Mouse (Mus musculus) midbrain, postnatal 0 days (tissue): ENCODE measurements at regions not wholly inside any gene's neighbourhood (a gene's known extent, or its start where the extent isn't known, plus 50 kb on each side); places are given as distances from the start of the nearest gene placed in this dataset.
"Not testable (repeated sequence)": the region's sequence is repeated elsewhere in the genome, so short reads cannot be mapped to it uniquely, and the experiment has no call there.

Source experiments
- ATAC-seq: fragments of 200-750 bp; cut with Nextera tagmentation; 2 replicates; pipeline ENCODE4 v1.8.0; 2017; ENCODE audit warnings: moderate number of reproducible peaks, mild to moderate bottlenecking, moderate TSS enrichment, moderate library complexity; ENCODE audit not compliant: low FRiP score
- DNase-seq: peaks from one replicate; pipeline ENCODE4 v3.0.0-alpha.2; 2015; ENCODE audit warnings: low spot score
- H3K27ac ChIP-seq: fragments of 300-500 bp; sonication (generic); 2 replicates; pipeline ENCODE4 v1.5.1; 2014; ENCODE audit warnings: low read depth, mild to moderate bottlenecking, low read length, mixed read lengths
- H3K27me3 ChIP-seq: fragments of 300-500 bp; sonication (generic); 2 replicates; pipeline ENCODE4 v1.6.1; 2014; ENCODE audit warnings: low read length, control low read depth, mixed read lengths; ENCODE audit not compliant: insufficient read depth
- H3K36me3 ChIP-seq: fragments of 300-500 bp; sonication (generic); 2 replicates; pipeline ENCODE4 v1.6.1; 2014; ENCODE audit warnings: low read length, control low read depth, mixed read lengths; ENCODE audit not compliant: insufficient read depth
- H3K4me1 ChIP-seq: fragments of 300-500 bp; sonication (generic); 2 replicates; pipeline ENCODE4 v1.6.1; 2014; ENCODE audit warnings: mild to moderate bottlenecking, control low read depth, antibody characterized with exemption, low read length, mixed read lengths; ENCODE audit not compliant: insufficient read depth
- H3K4me2 ChIP-seq: fragments of 300-500 bp; sonication (generic); 2 replicates; pipeline ENCODE4 v1.6.1; 2014; ENCODE audit warnings: low read depth, mild to moderate bottlenecking, low read length, mixed read lengths; ENCODE audit not compliant: poor library complexity, severe bottlenecking
- H3K4me3 ChIP-seq: fragments of 300-500 bp; sonication (generic); 2 replicates; pipeline ENCODE4 v1.5.1; 2014; ENCODE audit warnings: low read depth, mild to moderate bottlenecking, low read length, moderate library complexity
- H3K9ac ChIP-seq: fragments of 300-500 bp; sonication (generic); replicated peaks from 2 replicates; pipeline ENCODE4 v1.6.1; 2014; ENCODE audit warnings: mild to moderate bottlenecking, low read length, moderate library complexity, mixed read lengths; ENCODE audit not compliant: poor library complexity, severe bottlenecking
- H3K9me3 ChIP-seq: fragments of 300-500 bp; sonication (generic); 2 replicates; pipeline ENCODE4 v1.6.1; 2016; ENCODE audit warnings: low read length, control low read depth
- CTCF ChIP-seq: IDR thresholded peaks from 2 replicates; pipeline ENCODE4 v1.5.1; 2016; ENCODE audit warnings: antibody characterized with exemption, mild to moderate bottlenecking
- WGBS: fragments of 180-500 bp; shearing (Covaris S2); extraction: QIAGEN DNeasy Blood & Tissue Kit; methylation state at CpG from one replicate; pipeline ENCODE4 v1.1.7; 2014; 5-methylcytosine and 5-hydroxymethylcytosine counted together

- H3K9ac ChIP-seq = no peak overlapping the region
- DNase-seq = no peak
- TF ChIP-seq CTCF = no peak
- H3K9me3 ChIP-seq = no peaks in the 10 kb centered on the region
- H3K4me3 ChIP-seq = no peak overlapping the region
- no peak for ATAC-seq
- H3K4me2 ChIP-seq = no peak overlapping the region
- H3K4me1 ChIP-seq = no peaks in the 10 kb centered on the region
- H3K27ac ChIP-seq = no peak overlapping the region
- WGBS = 58% methylated on average over 1 of the region's 1 CpGs
- no peaks in the 10 kb centered on the region for H3K36me3 ChIP-seq
- no peaks in the 10 kb centered on the region for H3K27me3 ChIP-seq
Measured at GRCm38 (mm10) chr9:116438580-116438979, 263.4 kb upstream of the Tgfbr2 start.

- no peaks in the 10 kb centered on the region for H3K36me3 ChIP-seq
- no peaks in the 10 kb centered on the region for H3K4me1 ChIP-seq
- no peak for DNase-seq
- no peak overlapping the region for H3K4me2 ChIP-seq
- ATAC-seq = no peak
- H3K9me3 ChIP-seq = no peaks in the 10 kb centered on the region
- TF ChIP-seq CTCF = no peak
- no peak overlapping the region for H3K27ac ChIP-seq
- no peaks in the 10 kb centered on the region for H3K27me3 ChIP-seq
- no peak overlapping the region for H3K4me3 ChIP-seq
- WGBS = 93% methylated on average over 1 of the region's 1 CpGs
- H3K9ac ChIP-seq = no peak overlapping the region
Measured at GRCm38 (mm10) chr9:116434414-116434813, 259.3 kb upstream of the Tgfbr2 start.

GRCm38 (mm10) chr9:116429061-116429460, 253.9 kb upstream of the Tgfbr2 start:
- no peak overlapping the region for H3K9ac ChIP-seq
- no peak overlapping the region for H3K4me2 ChIP-seq
- H3K36me3 ChIP-seq = no peaks in the 10 kb centered on the region
- no peak overlapping the region for H3K27ac ChIP-seq
- H3K4me3 ChIP-seq = no peak overlapping the region
- no peaks in the 10 kb centered on the region for H3K9me3 ChIP-seq
- no peak for ATAC-seq
- TF ChIP-seq CTCF = no peak
- WGBS = 96% methylated on average over 4 of the region's 4 CpGs
- H3K4me1 ChIP-seq = no peaks in the 10 kb centered on the region
- H3K27me3 ChIP-seq = no peaks in the 10 kb centered on the region
- DNase-seq = no peak

GRCm38 (mm10) chr9:116428475-116428874, 253.3 kb upstream of the Tgfbr2 start:
- Histone ChIP-seq H3K9ac (no peak overlapping the region), H3K4me3 (no peak overlapping the region), H3K27me3 (no peaks in the 10 kb centered on the region), H3K9me3 (no peaks in the 10 kb centered on the region), H3K4me1 (no peaks in the 10 kb centered on the region), H3K27ac (no peak overlapping the region), H3K4me2 (no peak overlapping the region), H3K36me3 (no peaks in the 10 kb centered on the region)
- ATAC-seq = no peak
- DNase-seq = no peak
- 63% methylated on average over 6 of the region's 6 CpGs for WGBS
- TF ChIP-seq CTCF = no peak

- Histone ChIP-seq H3K9ac (no peak overlapping the region), H3K4me2 (no peak overlapping the region), H3K9me3 (no peaks in the 10 kb centered on the region), H3K4me1 (no peaks in the 10 kb centered on the region), H3K27ac (no peak overlapping the region), H3K27me3 (no peaks in the 10 kb centered on the region), H3K4me3 (no peak overlapping the region), H3K36me3 (no peaks in the 10 kb centered on the region)
- no peak for DNase-seq
- TF ChIP-seq CTCF = no peak
- 54% methylated on average over 6 of the region's 6 CpGs for WGBS
- no peak for ATAC-seq
Measured at GRCm38 (mm10) chr9:116427278-116427677, 252.1 kb upstream of the Tgfbr2 start.

GRCm38 (mm10) chr9:116426269-116426999, 251.3 kb upstream of the Tgfbr2 start:
- peak; percentile 88 for TF ChIP-seq CTCF
- no peak for ATAC-seq

GRCm38 (mm10) chr9:116425400-116425799, 250.2 kb upstream of the Tgfbr2 start:
- H3K4me3 ChIP-seq, DNase-seq, H3K36me3 ChIP-seq, H3K27ac ChIP-seq, H3K27me3 ChIP-seq, ATAC-seq, H3K4me1 ChIP-seq, H3K9me3 ChIP-seq, H3K4me2 ChIP-seq, H3K9ac ChIP-seq: not testable (repeated sequence)
- WGBS = 86% methylated on average over 9 of the region's 9 CpGs

More at GRCm38 (mm10) chr9:116426269-116426999, 251.3 kb upstream of the Tgfbr2 start:
- H3K27me3 ChIP-seq = no peaks in the 10 kb centered on the region
- peak; percentile 93 for DNase-seq
- H3K36me3 ChIP-seq = no peaks in the 10 kb centered on the region
- H3K27ac ChIP-seq = no peak overlapping the region
- WGBS = 55% methylated on average over 19 of the region's 19 CpGs
- no peak overlapping the region for H3K4me2 ChIP-seq
- H3K4me3 ChIP-seq = no peak overlapping the region
- no peaks in the 10 kb centered on the region for H3K9me3 ChIP-seq
- H3K9ac ChIP-seq = no peak overlapping the region
- no peaks in the 10 kb centered on the region for H3K4me1 ChIP-seq
